Mouse (Mus musculus) ES-E14 (cell line): ENCODE results near the gene H2-Ob.

Experiments used
- HCFC1 ChIP-seq: IDR thresholded peaks from 2 replicates; pipeline ENCODE4 v1.6.1; 2012; ENCODE audit warnings: low read length, inconsistent platforms, borderline replicate concordance; ENCODE audit not compliant: insufficient read depth
- ZC3H11A ChIP-seq: IDR thresholded peaks from 2 replicates; pipeline ENCODE4 v1.6.1; 2012; ENCODE audit warnings: low read depth, mild to moderate bottlenecking, inconsistent platforms, low read length, borderline replicate concordance

DNA sequence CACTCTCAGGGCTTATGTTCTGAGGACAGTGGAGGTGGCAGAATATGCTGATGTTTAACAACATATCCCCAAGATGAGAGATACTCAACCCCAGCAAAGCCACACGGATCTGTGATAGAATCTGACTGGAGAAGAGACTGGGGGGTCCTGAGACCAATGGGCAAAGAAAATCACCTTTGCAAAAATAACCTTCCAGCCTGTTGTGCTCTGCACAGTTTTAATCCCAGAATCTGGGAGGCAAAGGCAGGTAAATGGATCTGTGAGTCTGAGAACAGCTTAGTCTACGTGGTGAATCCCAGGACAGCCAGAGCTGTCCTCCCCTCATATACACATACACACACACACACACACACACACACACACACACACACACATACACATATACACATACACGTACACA lies 10.7 kb downstream of the H2-Ob start:
- TF ChIP-seq HCFC1 (no peak), ZC3H11A (no peak)
